Mouse (Mus musculus): ENCODE measurements around the gene Ccnd2. TPM values are rescaled to one million over a fixed set of nuclear protein-coding genes. Genes with fewer than 3 reads are reported as not detected.

Ccnd2 gene
- 57.3 and 129 TPM in 2 replicates for total RNA-seq (2017)

- peak; percentile 20 to 31 for ATAC-seq (replicated peaks in 1 of 2; ENCODE audit: insufficient read depth in 1 of 2, low FRiP score in 2 of 2, low TSS enrichment in 1 of 2, low read depth in 1 of 2, poor library complexity in 2 of 2, severe bottlenecking in 2 of 2)
Measured at GRCm38 (mm10) chr6:127152106-127152951, at the start of gene Ccnd2. Ccnd2 (minus strand) TSS chr6:127152193.

GRCm38 (mm10) chr6:127196985-127197384, 45.0 kb upstream of the Ccnd2 start:
- ATAC-seq (replicated peaks in 1 of 2; ENCODE audit: insufficient read depth in 1 of 2, low FRiP score in 2 of 2, low TSS enrichment in 1 of 2, low read depth in 1 of 2, poor library complexity in 2 of 2, severe bottlenecking in 2 of 2), result no peak

GRCm38 (mm10) chr6:127181296-127181695, 29.3 kb upstream of the Ccnd2 start:
- no peak for ATAC-seq (replicated peaks in 1 of 2; ENCODE audit: insufficient read depth in 1 of 2, low FRiP score in 2 of 2, low TSS enrichment in 1 of 2, low read depth in 1 of 2, poor library complexity in 2 of 2, severe bottlenecking in 2 of 2)

GRCm38 (mm10) chr6:127179056-127179759, 27.2 kb upstream of the Ccnd2 start:
- no peak for ATAC-seq (replicated peaks in 1 of 2; ENCODE audit: insufficient read depth in 1 of 2, low FRiP score in 2 of 2, low TSS enrichment in 1 of 2, low read depth in 1 of 2, poor library complexity in 2 of 2, severe bottlenecking in 2 of 2)

- peak; percentile 61 to 77 for ATAC-seq (replicated peaks in 1 of 2; ENCODE audit: insufficient read depth in 1 of 2, low FRiP score in 2 of 2, low TSS enrichment in 1 of 2, low read depth in 1 of 2, poor library complexity in 2 of 2, severe bottlenecking in 2 of 2)
Measured at GRCm38 (mm10) chr6:127177962-127178361, 26.0 kb upstream of the Ccnd2 start.

GRCm38 (mm10) chr6:127177441-127177840, 25.4 kb upstream of the Ccnd2 start:
- ATAC-seq (replicated peaks in 1 of 2; ENCODE audit: insufficient read depth in 1 of 2, low FRiP score in 2 of 2, low TSS enrichment in 1 of 2, low read depth in 1 of 2, poor library complexity in 2 of 2, severe bottlenecking in 2 of 2), result no peak

- no peak for ATAC-seq (replicated peaks in 1 of 2; ENCODE audit: insufficient read depth in 1 of 2, low FRiP score in 2 of 2, low TSS enrichment in 1 of 2, low read depth in 1 of 2, poor library complexity in 2 of 2, severe bottlenecking in 2 of 2)
Measured at GRCm38 (mm10) chr6:127172461-127172860, 20.5 kb upstream of the Ccnd2 start.

GRCm38 (mm10) chr6:127170734-127171133, 18.7 kb upstream of the Ccnd2 start:
- no peak for ATAC-seq (replicated peaks in 1 of 2; ENCODE audit: insufficient read depth in 1 of 2, low FRiP score in 2 of 2, low TSS enrichment in 1 of 2, low read depth in 1 of 2, poor library complexity in 2 of 2, severe bottlenecking in 2 of 2)

- ATAC-seq (replicated peaks in 1 of 2; ENCODE audit: insufficient read depth in 1 of 2, low FRiP score in 2 of 2, low TSS enrichment in 1 of 2, low read depth in 1 of 2, poor library complexity in 2 of 2, severe bottlenecking in 2 of 2), result peak; percentile 68 to 74
Measured at GRCm38 (mm10) chr6:127165663-127166062, 13.7 kb upstream of the Ccnd2 start.

- ATAC-seq (replicated peaks in 1 of 2; ENCODE audit: insufficient read depth in 1 of 2, low FRiP score in 2 of 2, low TSS enrichment in 1 of 2, low read depth in 1 of 2, poor library complexity in 2 of 2, severe bottlenecking in 2 of 2), result peak; percentile 93 to 95
Measured at GRCm38 (mm10) chr6:127162842-127163241, 10.8 kb upstream of the Ccnd2 start.

GRCm38 (mm10) chr6:127157321-127157720, 5.3 kb upstream of the Ccnd2 start:
- ATAC-seq (replicated peaks in 1 of 2; ENCODE audit: insufficient read depth in 1 of 2, low FRiP score in 2 of 2, low TSS enrichment in 1 of 2, low read depth in 1 of 2, poor library complexity in 2 of 2, severe bottlenecking in 2 of 2), result no peak

GRCm38 (mm10) chr6:127155468-127155867, 3.5 kb upstream of the Ccnd2 start:
- ATAC-seq (replicated peaks in 1 of 2; ENCODE audit: insufficient read depth in 1 of 2, low FRiP score in 2 of 2, low TSS enrichment in 1 of 2, low read depth in 1 of 2, poor library complexity in 2 of 2, severe bottlenecking in 2 of 2), result no peak

- ATAC-seq (replicated peaks in 1 of 2; ENCODE audit: insufficient read depth in 1 of 2, low FRiP score in 2 of 2, low TSS enrichment in 1 of 2, low read depth in 1 of 2, poor library complexity in 2 of 2, severe bottlenecking in 2 of 2), result peak; percentile 1 to 9; a peak in 1 of 4 replicates
Measured at GRCm38 (mm10) chr6:127154708-127155268, 2.8 kb upstream of the Ccnd2 start.

GRCm38 (mm10) chr6:127153972-127154707, 2.1 kb upstream of the Ccnd2 start:
- no peak for ATAC-seq (replicated peaks in 1 of 2; ENCODE audit: insufficient read depth in 1 of 2, low FRiP score in 2 of 2, low TSS enrichment in 1 of 2, low read depth in 1 of 2, poor library complexity in 2 of 2, severe bottlenecking in 2 of 2)

- ATAC-seq (replicated peaks in 1 of 2; ENCODE audit: insufficient read depth in 1 of 2, low FRiP score in 2 of 2, low TSS enrichment in 1 of 2, low read depth in 1 of 2, poor library complexity in 2 of 2, severe bottlenecking in 2 of 2), result no peak
Measured at GRCm38 (mm10) chr6:127153296-127153800, 1.4 kb upstream of the Ccnd2 start.

GRCm38 (mm10) chr6:127151565-127152105, 358 bp downstream of the Ccnd2 start:
- peak; percentile 19 to 24 for ATAC-seq (replicated peaks in 1 of 2; ENCODE audit: insufficient read depth in 1 of 2, low FRiP score in 2 of 2, low TSS enrichment in 1 of 2, low read depth in 1 of 2, poor library complexity in 2 of 2, severe bottlenecking in 2 of 2)

Measured in hematopoietic stem cell, adult 5-6 weeks (primary cell).